Comparison of ENCODE assay signal across 16 mouse cellular contexts in the genomic region with DNA sequence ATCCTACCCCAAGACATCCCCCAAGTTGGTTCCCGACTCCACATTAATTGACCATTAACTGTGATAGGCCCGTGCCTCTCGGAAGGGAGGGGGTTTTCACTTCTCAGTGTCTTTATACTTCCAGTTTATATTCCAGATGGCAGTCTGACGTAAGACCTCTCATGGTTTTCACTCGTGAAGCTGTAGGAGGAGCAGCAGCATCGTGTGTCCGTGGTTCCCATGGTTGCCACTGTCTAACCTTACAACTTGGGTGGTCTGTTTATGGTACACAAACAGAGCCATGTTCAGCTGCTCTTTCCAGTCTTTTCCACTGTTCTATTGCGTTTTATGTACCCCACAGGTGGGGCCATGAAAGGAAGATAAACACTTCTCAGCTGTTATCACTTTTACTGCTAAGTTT. TPM values are rescaled to one million over a fixed set of nuclear protein-coding genes. Genes with fewer than 3 reads are reported as not detected.
DNase-seq lines count a peak whose midpoint lies in the region; ATAC-seq and TF ChIP-seq lines count a peak whose summit lies in the region.
"Had no signal": no experiment of that assay in that cellular context is flagged by ENCODE, and none has a peak within 500 bp of the region (broad histone marks: within the 10 kb centered on the region; RNA-seq: fewer than 3 reads in every experiment).

No protein-coding gene starts in this region.

- WGBS in forebrain, embryonic 10.5 days, result 59% methylated on average over 8 of the region's 8 CpGs
- 30% methylated on average over 8 of the region's 8 CpGs for WGBS in forebrain, embryonic 15.5 days
- WGBS in kidney, postnatal 0 days, result 36% methylated on average over 8 of the region's 8 CpGs
- whole genome bisulfite sequencing in stomach, postnatal 0 days, result 41% methylated on average over 8 of the region's 8 CpGs
- WGBS in liver, embryonic 11.5 days, result 62% methylated on average over 8 of the region's 8 CpGs

- TF ChIP-seq EP300 in stomach, postnatal 0 days (optimal IDR thresholded peaks at IDR 0.05), result no peak

- H3K27me3 ChIP-seq in forebrain, embryonic 10.5 days (ENCODE audit: poor library complexity, severe bottlenecking), result peaks cover 20% of the 10 kb centered on the region
- no peaks in the 10 kb centered on the region for H3K27me3 ChIP-seq in forebrain, embryonic 15.5 days
- no peaks in the 10 kb centered on the region for H3K27me3 ChIP-seq in kidney, postnatal 0 days (ENCODE audit: insufficient read depth, low read length)
- no peaks in the 10 kb centered on the region for H3K27me3 ChIP-seq in stomach, postnatal 0 days (ENCODE audit: control insufficient read depth, insufficient read depth, low read length)
- peaks cover 18% of the 10 kb centered on the region for H3K27me3 ChIP-seq in liver, embryonic 11.5 days (replicated peaks; ENCODE audit: control insufficient read depth, insufficient read depth, low read length)

- no peak for ATAC-seq in forebrain, embryonic 15.5 days (replicated peaks)
- ATAC-seq in kidney, postnatal 0 days (replicated peaks; ENCODE audit: low FRiP score, low read depth), result peak; percentile 57
- peak; percentile 78 for ATAC-seq in stomach, postnatal 0 days (ENCODE audit: low FRiP score, low TSS enrichment)
- no peak for ATAC-seq in liver, embryonic 11.5 days (replicated peaks; ENCODE audit: low FRiP score)
- ATAC-seq: liver, embryonic 12.5 days had no signal

- H3K4me2 ChIP-seq in forebrain, embryonic 15.5 days (replicated peaks), result no peak overlapping the region
- no peak overlapping the region for H3K4me2 ChIP-seq in kidney, postnatal 0 days (ENCODE audit: low read length)
- H3K4me2 ChIP-seq in stomach, postnatal 0 days (replicated peaks; ENCODE audit: low read depth), result no peak overlapping the region
- no peak overlapping the region for H3K4me2 ChIP-seq in liver, embryonic 11.5 days
- H3K4me2 ChIP-seq: liver, embryonic 12.5 days had no signal

- H3K9me3 ChIP-seq in forebrain, embryonic 10.5 days, result no peaks in the 10 kb centered on the region; the same call in 1 of the 2 replicates
- no peaks in the 10 kb centered on the region for H3K9me3 ChIP-seq in forebrain, embryonic 15.5 days
- no peaks in the 10 kb centered on the region for H3K9me3 ChIP-seq in kidney, postnatal 0 days (replicated peaks; ENCODE audit: low read length)
- no peaks in the 10 kb centered on the region for H3K9me3 ChIP-seq in stomach, postnatal 0 days (ENCODE audit: control insufficient read depth, low read length)
- no peaks in the 10 kb centered on the region for H3K9me3 ChIP-seq in liver, embryonic 11.5 days (ENCODE audit: control insufficient read depth, low read length)
- H3K9me3 ChIP-seq: heart, embryonic 10.5 days; liver, embryonic 12.5 days had no signal

- peaks cover 46% of the 10 kb centered on the region for H3K4me1 ChIP-seq in forebrain, embryonic 10.5 days
- peaks cover 15% of the 10 kb centered on the region for H3K4me1 ChIP-seq in forebrain, embryonic 15.5 days
- peaks cover 7% of the 10 kb centered on the region; the same call in 1 of the 2 replicates for H3K4me1 ChIP-seq in kidney, postnatal 0 days (replicated peaks; ENCODE audit: insufficient read depth, low read length)
- H3K4me1 ChIP-seq in stomach, postnatal 0 days (replicated peaks; ENCODE audit: control insufficient read depth, insufficient read depth), result peaks cover 2% of the 10 kb centered on the region; the same call in 1 of the 2 replicates
- H3K4me1 ChIP-seq in liver, embryonic 11.5 days (replicated peaks; ENCODE audit: control insufficient read depth, insufficient read depth, low read length), result peaks cover 4% of the 10 kb centered on the region; the same call in 1 of the 2 replicates
- H3K4me1 ChIP-seq: liver, embryonic 12.5 days had no signal

- H3K27ac ChIP-seq in forebrain, embryonic 10.5 days, result peak overlapping the region; percentile 83; the same call in 1 of the 2 replicates
- H3K27ac ChIP-seq in forebrain, embryonic 15.5 days (replicated peaks), result no peak overlapping the region
- H3K27ac ChIP-seq in kidney, postnatal 0 days, result no peak overlapping the region
- H3K27ac ChIP-seq in stomach, postnatal 0 days (replicated peaks), result no peak overlapping the region
- no peak overlapping the region for H3K27ac ChIP-seq in liver, embryonic 11.5 days (ENCODE audit: low read depth, low read length)
- H3K27ac ChIP-seq: heart, embryonic 10.5 days; liver, embryonic 12.5 days had no signal

- H3K9ac ChIP-seq in forebrain, embryonic 15.5 days (replicated peaks), result no peak overlapping the region
- no peak overlapping the region for H3K9ac ChIP-seq in kidney, postnatal 0 days (ENCODE audit: low read depth, low read length)
- H3K9ac ChIP-seq in stomach, postnatal 0 days (ENCODE audit: low read length), result no peak overlapping the region
- H3K9ac ChIP-seq in liver, embryonic 11.5 days (ENCODE audit: low read depth, low read length), result no peak overlapping the region
- H3K9ac ChIP-seq: liver, embryonic 12.5 days had no signal

- peak; percentile 20 for DNase-seq in forebrain, embryonic 10.5 days (ENCODE audit: extremely low spot score, low spot score)
- peak; percentile 83 for DNase-seq in kidney, postnatal 0 days (ENCODE audit: low spot score)
- no peak for DNase-seq in kidney, adult 11 months
- peak; percentile 43 for DNase-seq in right cerebral cortex, adult 18-20 months
- DNase-seq in right cerebral cortex, postnatal 25 days, result no peak
- DNase-seq in stomach, postnatal 0 days (ENCODE audit: low spot score), result no peak
- no peak for DNase-seq in liver, embryonic 11.5 days (ENCODE audit: low spot score)
- DNase-seq: adrenal gland, postnatal 25 days; gastrocnemius, postnatal 14 days; heart, postnatal 36 days; kidney, postnatal 14 days; thymus, adult 2 months had no signal

- H3K4me3 ChIP-seq in forebrain, embryonic 10.5 days, result no peak overlapping the region
- H3K4me3 ChIP-seq in forebrain, embryonic 15.5 days, result no peak overlapping the region
- no peak overlapping the region for H3K4me3 ChIP-seq in kidney, postnatal 0 days (replicated peaks; ENCODE audit: low read depth, low read length)
- H3K4me3 ChIP-seq in stomach, postnatal 0 days (ENCODE audit: low read depth, low read length), result no peak overlapping the region
- H3K4me3 ChIP-seq in liver, embryonic 11.5 days (ENCODE audit: low read depth, low read length), result no peak overlapping the region
- H3K4me3 ChIP-seq: heart, embryonic 10.5 days; liver, embryonic 12.5 days; myocyte had no signal

- no peaks in the 10 kb centered on the region for H3K36me3 ChIP-seq in forebrain, embryonic 10.5 days (replicated peaks)
- H3K36me3 ChIP-seq in forebrain, embryonic 15.5 days, result no peaks in the 10 kb centered on the region
- no peaks in the 10 kb centered on the region for H3K36me3 ChIP-seq in kidney, postnatal 0 days (ENCODE audit: insufficient read depth, low read length)
- no peaks in the 10 kb centered on the region for H3K36me3 ChIP-seq in stomach, postnatal 0 days (ENCODE audit: control insufficient read depth, insufficient read depth, low read length)
- no peaks in the 10 kb centered on the region for H3K36me3 ChIP-seq in liver, embryonic 11.5 days (ENCODE audit: control insufficient read depth, insufficient read depth, low read length)
- H3K36me3 ChIP-seq: heart, embryonic 10.5 days; liver, embryonic 12.5 days had no signal

- peak; percentile 11; the same call in 1 of the 2 replicates for TF ChIP-seq CTCF in kidney, postnatal 0 days (IDR thresholded peaks at IDR 0.05; ENCODE audit: low read depth)
- peak; percentile 25; the same call in 1 of the 2 replicates for TF ChIP-seq CTCF in stomach, postnatal 0 days (IDR thresholded peaks at IDR 0.05; ENCODE audit: low read depth)

RNA-seq across cellular contexts. Expression of gene Zfp366, which starts 33.5 kb away (rescaled TPM):
- 0.36 and 0.47 TPM in 2 replicates for polyA plus RNA-seq in forebrain, embryonic 10.5 days (2016; fragmentation: Nextera tagmentation; extraction: Ambion mirVana)
- 0.36 and 0.45 TPM in 2 replicates for polyA plus RNA-seq in forebrain, embryonic 15.5 days (2015; fragmentation: Nextera tagmentation; extraction: Ambion mirVana)
- polyA plus RNA-seq in kidney, postnatal 0 days (2015; fragmentation: Nextera tagmentation; extraction: Ambion mirVana), result 0.98 and 1.2 TPM in 2 replicates
- polyA plus RNA-seq in stomach, postnatal 0 days (2015; fragmentation: Nextera tagmentation; extraction: Ambion mirVana), result 0.25 and 0.33 TPM in 2 replicates
- polyA plus RNA-seq in liver, embryonic 11.5 days (2014; fragmentation: Nextera tagmentation; extraction: Ambion mirVana), result 0.51 and 0.69 TPM in 2 replicates

Comparison
In these comparisons a context has a peak if more than half of its experiments do, and no peak if none do; other contexts are left out.
1. DNase-seq: peak in forebrain, embryonic 10.5 days (single experiment), kidney, postnatal 0 days (single experiment) and right cerebral cortex, adult 18-20 months (single experiment); none in kidney, adult 11 months (single experiment), right cerebral cortex, postnatal 25 days (single experiment), stomach, postnatal 0 days (single experiment) and liver, embryonic 11.5 days (single experiment).
2. ATAC-seq: peak in kidney, postnatal 0 days (single experiment) and stomach, postnatal 0 days (single experiment); none in forebrain, embryonic 15.5 days (single experiment) and liver, embryonic 11.5 days (single experiment).